Mouse (Mus musculus) ES-Bruce4 (cell line): ENCODE measurements around the gene Trim56.

Experiments used
- CTCF ChIP-seq: IDR thresholded peaks from one replicate; pipeline ENCODE4 v1.8.1; 2011; ENCODE audit warnings: low read depth, low read length
- EP300 ChIP-seq: IDR thresholded peaks from 2 replicates; pipeline ENCODE4 v1.6.1; 2011; ENCODE audit warnings: low read depth, low read length; ENCODE audit not compliant: insufficient read depth
- POLR2A ChIP-seq: IDR thresholded peaks from one replicate; pipeline ENCODE4 v1.8.1; 2011; ENCODE audit warnings: low read length; ENCODE audit not compliant: insufficient read depth

GRCm38 (mm10) chr5:137107024-137107423, 9.0 kb downstream of the Trim56 start:
- no peak for TF ChIP-seq EP300
- no peak for TF ChIP-seq POLR2A
- peak; percentile 27 for TF ChIP-seq CTCF
